Mouse (Mus musculus): ENCODE measurements at regions not wholly inside any gene's neighbourhood (a gene's known extent, or its start where the extent isn't known, plus 50 kb on each side); places are given as distances from the start of the nearest gene placed in this dataset.
"Not testable (repeated sequence)": the region's sequence is repeated elsewhere in the genome, so short reads cannot be mapped to it uniquely, and the experiment has no call there.

- DNase-seq = no peak
These were observed 512.1 kb upstream of the Vrk2 start for GRCm38 (mm10) chr11:27105920-27106319.

- no peak for DNase-seq
These were observed 509.1 kb upstream of the Vrk2 start for GRCm38 (mm10) chr11:27102906-27103305.

DNA sequence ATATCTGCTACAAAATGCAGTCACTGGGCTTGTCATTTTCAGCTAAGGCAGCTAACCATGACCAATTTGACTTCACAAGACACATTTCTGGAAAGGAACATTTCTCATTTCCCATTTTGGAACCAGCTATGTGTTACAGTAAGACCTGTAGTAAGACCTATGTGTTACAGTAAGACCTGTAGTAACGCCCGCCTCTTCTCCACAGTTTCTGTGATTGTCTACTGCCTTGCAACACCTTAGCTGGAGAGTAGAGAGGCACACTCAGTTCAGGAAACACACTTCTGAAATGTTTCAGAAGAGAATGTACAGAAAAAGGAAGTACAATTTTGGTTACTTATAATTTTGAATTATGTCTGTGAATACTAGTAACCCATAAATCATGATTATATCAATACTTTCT is 508.2 kb upstream of the Vrk2 start:
- DNase-seq = no peak

DNA sequence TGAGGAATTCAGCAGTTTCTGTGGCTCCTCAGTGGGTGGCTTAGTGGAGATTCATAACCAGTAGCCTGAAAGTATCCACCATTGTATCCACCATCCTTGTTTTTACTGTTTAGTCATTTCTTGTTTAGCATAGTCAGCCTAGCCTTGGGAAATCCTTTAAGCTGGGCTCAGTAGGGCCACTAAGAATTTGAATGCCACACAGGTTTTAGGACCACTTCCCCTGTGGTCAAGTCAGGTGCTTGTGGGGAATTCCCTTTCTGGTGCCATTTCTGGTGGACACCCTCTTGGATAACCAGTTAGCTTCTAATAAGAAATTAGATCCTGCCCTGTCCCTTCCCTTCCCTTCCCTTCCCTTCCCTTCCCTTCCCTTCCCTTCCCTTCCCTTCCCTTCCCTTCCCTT is 502.8 kb upstream of the Vrk2 start:
- no peak for DNase-seq

GRCm38 (mm10) chr11:27095460-27095859 is 501.7 kb upstream of the Vrk2 start:
- DNase-seq = not testable (repeated sequence)

- DNase-seq = no peak
These were observed 492.7 kb upstream of the Vrk2 start for GRCm38 (mm10) chr11:27086516-27086915.

DNA sequence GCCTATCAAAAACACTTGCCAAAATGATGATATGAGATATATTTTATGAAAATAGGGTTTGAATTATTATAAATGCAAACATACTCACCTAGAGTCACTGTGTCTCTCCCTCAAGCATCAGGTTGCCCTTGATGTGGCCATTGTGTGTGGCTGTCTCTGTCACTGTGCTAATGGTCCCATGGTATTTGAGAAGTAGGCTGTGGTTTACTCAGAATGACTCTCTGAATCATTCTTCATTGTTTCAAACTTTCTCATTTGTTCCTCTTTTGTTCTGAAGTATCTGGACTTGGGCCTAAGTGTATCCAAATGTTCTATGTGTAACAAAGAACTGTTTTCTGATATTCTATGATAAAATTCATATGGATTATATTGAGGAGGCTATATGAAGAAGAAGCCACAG is 487.4 kb upstream of the Vrk2 start:
- no peak for DNase-seq

- DNase-seq = no peak
These were observed 476.6 kb upstream of the Vrk2 start for GRCm38 (mm10) chr11:27070381-27070780.

GRCm38 (mm10) chr11:27027243-27027852 is 433.5 kb upstream of the Vrk2 start:
- no peak for DNase-seq

GRCm38 (mm10) chr11:27025500-27025899 is 431.7 kb upstream of the Vrk2 start:
- no peak for DNase-seq

DNA sequence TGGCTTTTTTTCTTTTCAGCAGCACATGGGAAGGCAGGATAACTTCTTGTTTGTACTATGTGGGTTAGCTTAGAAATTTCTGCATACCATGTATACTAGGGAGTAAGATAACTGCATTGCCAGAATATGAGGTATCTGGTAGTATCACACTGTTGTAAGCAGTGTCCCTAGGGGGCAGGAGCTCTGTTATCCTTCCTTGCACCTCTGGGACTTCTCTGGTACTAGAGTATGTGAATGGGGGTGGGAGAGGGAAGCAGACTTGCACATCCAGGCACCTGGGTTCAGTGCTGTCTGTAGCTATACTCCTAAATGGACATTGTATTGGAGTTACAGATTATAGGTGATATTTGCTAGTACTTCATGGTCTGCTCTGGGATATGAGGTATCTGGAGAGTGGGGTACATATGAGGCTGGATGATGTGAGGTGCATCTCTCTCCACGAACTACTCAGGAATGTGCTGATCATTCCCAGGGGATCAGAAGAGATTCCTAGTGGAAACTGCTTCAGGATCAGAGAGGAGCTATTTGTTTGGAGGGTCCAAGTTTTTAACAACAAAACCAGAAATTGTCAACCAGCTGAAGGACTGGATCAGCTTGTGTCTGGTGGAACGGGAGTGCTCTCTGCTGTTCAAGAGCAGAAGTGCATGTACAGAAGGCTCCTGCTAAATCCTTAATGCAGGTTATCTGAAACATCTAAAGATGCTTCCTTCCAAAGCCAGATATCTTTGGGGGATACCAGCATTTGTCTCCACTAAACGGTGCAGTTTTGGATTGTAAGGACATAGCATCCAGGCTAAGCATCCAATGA is 402.7 kb upstream of the Vrk2 start:
- peak in 1 of 2 experiments; percentile 1 for DNase-seq

DNA sequence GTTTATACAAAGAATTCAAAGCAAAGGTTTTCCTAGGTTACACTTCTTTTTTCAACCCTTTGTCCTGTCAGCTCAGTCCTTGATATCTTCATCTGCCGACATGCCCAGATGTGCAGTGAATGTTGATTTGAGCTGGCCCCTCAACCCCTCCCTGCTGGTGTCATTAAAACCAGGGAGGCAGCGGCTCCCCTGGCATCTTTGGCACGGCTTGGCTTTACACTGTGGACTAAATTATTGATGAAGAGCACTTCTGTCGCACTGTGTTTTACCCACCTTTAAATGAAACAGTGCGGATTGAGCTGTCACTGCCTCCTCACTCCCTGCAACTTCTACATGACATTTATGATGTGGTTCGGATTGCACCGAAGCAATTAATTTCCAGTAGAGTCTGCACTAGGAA is 387.4 kb upstream of the Vrk2 start:
- no peak for DNase-seq

GRCm38 (mm10) chr11:26972533-26973081 is 378.8 kb upstream of the Vrk2 start:
- no peak for DNase-seq

GRCm38 (mm10) chr11:26971161-26971560 is 377.4 kb upstream of the Vrk2 start:
- no peak for DNase-seq

- no peak for DNase-seq
These were observed 373.6 kb upstream of the Vrk2 start for GRCm38 (mm10) chr11:26967427-26967826.

DNA sequence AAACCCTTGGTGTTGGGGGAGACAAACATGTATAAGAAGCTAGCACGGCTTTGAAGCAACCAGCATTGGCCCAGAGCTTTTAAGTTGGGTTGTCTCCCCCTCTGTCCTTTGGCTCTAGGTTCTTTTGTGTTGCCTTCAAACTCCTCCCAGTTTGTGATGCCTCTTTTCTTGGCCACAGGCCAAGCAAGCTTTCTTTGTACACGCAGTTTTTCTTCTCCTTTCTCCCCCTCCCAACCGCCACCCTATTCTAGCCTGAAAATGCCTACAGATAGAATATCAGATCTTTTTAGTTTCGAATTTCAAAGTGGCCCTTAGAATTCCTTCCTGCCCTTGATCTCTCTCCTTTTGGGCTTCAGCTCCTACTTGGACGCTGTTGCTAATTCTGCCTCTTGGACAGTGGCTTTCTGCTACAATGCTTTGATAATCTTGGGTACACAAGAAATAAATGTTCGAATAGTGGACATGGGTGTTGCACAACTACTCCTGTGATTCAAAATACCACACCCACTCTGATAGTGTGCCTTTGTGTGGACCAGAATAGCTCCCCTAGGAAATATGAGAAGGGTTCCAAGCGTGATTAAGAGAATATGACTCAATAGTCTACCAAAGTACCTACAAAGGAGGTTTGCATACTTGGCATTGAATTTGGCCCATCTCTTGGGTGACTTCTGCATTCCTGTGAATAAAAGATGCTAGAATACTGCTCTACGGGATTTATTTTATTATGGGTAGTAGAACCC is 369.3 kb upstream of the Vrk2 start:
- DNase-seq = no peak

DNA sequence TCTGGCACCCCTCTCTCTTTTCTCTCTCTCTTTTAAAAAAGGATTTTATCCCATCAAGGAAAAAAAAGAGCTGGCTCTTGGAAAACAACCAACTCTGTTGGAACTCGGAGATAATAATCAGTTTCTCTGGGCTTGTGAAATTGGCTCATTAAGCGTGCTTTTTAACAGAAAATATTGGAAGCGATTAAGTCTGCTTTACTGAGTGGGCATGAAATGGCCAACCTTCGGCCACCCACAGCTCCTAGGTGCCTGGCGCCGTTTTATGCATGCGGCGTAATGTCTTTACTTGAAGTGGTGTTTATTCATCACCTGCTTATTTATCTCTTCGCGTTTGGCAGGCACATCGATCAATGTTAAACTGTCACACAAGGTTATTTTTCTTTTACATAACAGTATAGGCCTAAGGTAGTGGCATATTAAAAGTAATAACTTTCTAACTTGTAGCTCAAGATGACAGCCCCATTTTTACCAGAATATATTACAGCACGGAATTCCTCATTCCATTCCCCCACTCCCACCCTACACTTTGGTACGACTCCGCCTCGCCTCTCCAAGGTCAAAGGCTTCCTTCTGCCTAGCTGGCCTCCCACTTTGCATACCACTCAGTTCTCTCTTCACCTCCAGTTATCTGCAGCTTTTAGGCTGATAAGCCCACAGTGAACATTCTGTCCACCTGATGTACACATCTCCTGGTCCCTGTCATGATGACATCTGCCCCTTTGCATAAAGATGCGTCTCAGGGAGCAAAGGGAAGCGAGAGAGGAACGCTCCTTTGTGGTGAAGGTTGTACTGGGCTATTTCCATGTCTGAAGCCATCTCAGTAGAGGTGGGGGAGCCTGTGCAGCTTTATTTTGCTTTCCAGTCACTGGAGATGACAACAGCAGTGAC is 368.5 kb upstream of the Vrk2 start:
- DNase-seq = no peak

GRCm38 (mm10) chr11:26961336-26961980 is 367.7 kb upstream of the Vrk2 start:
- DNase-seq = peak; percentile 50 to 87

DNA sequence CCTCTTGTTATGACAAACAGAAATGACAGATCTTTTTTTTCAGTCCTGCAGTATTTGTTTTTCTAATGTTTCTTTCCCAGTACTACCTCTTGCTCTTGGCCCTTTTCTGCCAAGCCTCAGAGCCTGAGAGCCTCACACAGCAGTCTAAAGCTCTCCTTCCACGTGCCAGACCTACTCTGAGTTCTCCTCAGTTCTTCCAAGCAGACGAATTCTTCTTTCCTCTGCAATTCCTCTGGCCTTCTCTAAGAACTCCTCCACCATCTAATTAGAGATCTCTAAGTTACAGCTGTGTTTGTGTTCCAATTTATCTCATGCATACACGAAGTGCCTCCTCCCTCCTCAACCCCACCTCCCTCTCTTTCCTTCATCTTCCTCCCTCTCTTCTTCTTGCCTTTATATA is 362.4 kb upstream of the Vrk2 start:
- no peak for DNase-seq

GRCm38 (mm10) chr11:26931766-26932165 is 338.0 kb upstream of the Vrk2 start:
- DNase-seq = no peak

GRCm38 (mm10) chr11:26907099-26907498 is 313.3 kb upstream of the Vrk2 start:
- no peak for DNase-seq

GRCm38 (mm10) chr11:26881635-26882034 is 287.8 kb upstream of the Vrk2 start:
- DNase-seq = no peak
